Mouse (Mus musculus) CH12F3 (cell line): ENCODE measurements around the gene Ppp6r3.
"Not testable (repeated sequence)": the region's sequence is repeated elsewhere in the genome, so short reads cannot be mapped to it uniquely, and the experiment has no call there.

Experiments
- in situ Hi-C: fragments of 300-500 bp; cut with MboI; formaldehyde crosslinking; loops from 2 replicates; pipeline ENCODE4 v1.14.3; 2020; ENCODE audit warnings: low sequenced_read_pairs

Ppp6r3 gene

DNA sequence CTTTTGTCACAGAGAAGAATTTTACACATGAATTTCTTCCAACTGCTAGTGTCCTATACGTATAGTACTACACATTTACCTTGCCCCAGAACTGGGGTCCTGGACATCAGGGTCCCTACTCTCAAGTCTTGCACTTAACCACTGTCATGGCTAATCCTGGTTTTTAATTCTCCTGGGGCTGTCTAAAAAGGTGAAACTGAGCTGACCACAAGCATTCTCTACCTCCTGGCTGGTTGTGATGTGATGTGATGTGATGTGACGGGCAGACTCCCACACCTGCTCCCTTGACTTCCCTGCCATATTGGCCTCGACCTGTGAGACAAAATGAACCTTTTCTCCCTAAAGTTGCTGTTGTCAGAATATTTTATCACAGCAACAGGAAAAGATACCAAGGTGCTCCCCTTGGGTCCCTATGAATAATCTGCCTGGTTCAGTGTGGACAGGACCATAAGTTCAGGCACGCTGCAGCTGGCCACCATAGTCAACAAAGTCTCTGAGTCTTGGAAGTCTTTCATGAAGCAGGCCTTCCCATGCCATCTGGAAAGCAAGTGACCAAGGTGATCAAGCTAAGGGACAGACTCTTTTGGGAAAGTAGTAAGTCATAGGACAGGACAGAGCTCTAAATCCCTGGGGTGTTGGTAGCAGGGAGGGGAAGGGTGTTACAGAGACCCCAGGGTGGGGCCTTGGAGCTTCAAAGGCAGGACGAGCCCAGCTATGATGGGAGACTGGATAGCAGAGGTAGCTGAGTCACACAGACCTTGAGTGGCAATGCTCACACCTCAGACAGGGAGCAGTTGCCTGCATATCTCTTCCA, 1.1 kb upstream of the Ppp6r3 start:
- in situ Hi-C loops = no loop called here

DNA sequence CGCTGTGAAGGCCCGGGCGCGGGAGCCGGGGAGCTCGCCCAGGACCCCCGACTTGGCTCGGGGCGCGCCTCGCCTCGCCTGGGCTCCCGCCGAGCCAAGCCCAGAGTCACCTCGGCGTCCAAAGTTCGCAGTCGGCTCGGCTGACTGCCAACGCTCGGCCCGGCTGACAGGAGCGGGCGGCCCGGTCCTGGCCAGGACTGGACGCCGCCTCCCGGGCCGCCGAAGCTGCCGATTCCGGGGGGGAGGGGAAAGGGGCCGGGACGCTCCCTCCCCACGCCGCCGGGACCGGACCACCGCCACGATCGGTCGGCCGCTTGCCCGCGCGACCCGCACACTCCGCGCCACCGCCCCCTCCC, 295 bp downstream of the Ppp6r3 start:
- in situ Hi-C loops = no loop called here

DNA sequence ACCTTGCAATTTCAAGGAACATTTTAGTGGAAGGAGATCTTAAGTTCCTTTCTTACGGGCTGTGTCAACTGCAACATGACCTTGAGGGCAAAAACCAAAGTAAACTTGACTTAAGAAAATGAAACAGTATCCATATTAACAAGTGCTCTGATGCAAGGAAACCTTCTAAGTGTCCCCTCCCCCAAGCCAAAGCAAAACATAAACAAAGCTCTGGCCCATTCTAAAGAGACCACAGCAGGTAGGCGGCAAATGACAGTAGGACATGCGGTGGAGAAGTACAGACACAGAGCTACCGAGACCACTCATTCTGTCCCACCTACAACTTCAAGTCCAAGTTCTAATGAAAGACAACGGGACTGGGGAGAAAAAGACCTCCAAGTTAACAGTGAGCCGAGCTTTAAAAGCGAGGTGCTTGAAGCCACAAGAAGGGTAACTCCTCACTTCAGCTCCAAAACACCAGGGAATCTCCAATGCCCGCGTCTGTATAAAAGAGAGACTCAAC, 905 bp downstream of the Ppp6r3 start:
- in situ Hi-C loops = no loop called here

DNA sequence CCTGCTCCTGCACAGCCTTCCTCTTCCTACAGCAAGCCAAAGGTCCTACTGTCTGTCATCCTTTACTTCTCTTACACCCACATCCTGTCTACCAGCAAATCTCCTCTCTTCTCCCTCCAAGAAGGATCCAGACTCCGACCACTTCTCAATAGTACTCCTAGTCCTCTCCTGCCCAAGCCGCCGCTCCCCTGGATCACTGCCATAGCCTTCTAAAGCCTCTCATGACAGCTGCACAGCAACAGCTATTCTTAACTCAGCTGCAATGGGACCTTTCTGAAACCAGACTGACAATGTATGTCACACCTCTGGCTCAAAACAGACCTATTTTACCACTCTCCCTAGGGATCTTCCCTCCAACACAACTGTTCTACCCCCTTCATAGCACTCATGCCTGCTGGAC, 11.2 kb downstream of the Ppp6r3 start:
- in situ Hi-C loops = no loop called here

GRCm38 (mm10) chr19:3562752-3563151, 12.8 kb downstream of the Ppp6r3 start:
- in situ Hi-C loops = no loop called here

DNA sequence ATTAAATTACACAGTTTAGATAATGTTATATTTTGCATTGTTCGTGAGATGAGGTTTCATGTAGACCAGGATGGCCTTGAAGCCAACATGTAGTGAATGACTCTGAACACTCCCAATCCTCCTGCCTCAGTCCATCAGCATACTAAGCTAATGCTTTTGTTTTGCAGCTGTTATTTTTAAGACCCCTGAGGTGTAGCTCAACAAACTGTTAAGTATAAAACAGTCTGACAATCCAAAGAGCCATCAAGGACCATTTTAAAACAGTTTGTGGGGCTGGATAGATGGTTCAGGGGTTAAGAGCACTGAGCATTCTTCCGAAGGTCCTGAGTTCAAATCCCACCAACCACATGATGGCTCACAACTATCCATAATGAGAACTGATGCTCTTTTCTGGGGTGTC, 13.3 kb downstream of the Ppp6r3 start:
- in situ Hi-C loops = no loop called here

- in situ Hi-C loops = no loop called here
Observed at GRCm38 (mm10) chr19:3556169-3556827, 19.3 kb downstream of the Ppp6r3 start.

GRCm38 (mm10) chr19:3554785-3555184, 20.8 kb downstream of the Ppp6r3 start:
- in situ Hi-C loops = no loop called here

- in situ Hi-C loops = no loop called here
Observed at GRCm38 (mm10) chr19:3551573-3552159, 23.9 kb downstream of the Ppp6r3 start.

DNA sequence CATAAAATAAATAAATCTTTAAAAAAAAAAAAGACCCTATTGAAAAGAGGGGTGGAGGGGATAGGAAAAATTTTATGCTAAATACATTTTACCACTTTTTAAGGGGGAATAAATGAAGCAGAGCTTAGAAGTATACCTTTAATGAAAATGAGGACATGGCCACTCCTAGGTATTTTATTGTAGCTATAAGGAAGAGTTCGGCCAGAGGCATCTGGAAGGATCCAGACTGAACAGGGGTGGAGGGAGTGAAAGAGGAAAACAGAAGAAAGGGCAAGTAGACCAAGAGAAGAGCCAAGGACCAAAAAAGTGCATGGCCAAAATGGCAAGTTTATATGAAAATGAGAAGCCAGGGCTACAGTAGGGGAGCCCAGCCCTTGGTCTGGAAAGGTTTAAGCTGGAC, 25.4 kb downstream of the Ppp6r3 start:
- in situ Hi-C loops = no loop called here

GRCm38 (mm10) chr19:3549263-3549662, 26.3 kb downstream of the Ppp6r3 start:
- in situ Hi-C loops = no loop called here

DNA sequence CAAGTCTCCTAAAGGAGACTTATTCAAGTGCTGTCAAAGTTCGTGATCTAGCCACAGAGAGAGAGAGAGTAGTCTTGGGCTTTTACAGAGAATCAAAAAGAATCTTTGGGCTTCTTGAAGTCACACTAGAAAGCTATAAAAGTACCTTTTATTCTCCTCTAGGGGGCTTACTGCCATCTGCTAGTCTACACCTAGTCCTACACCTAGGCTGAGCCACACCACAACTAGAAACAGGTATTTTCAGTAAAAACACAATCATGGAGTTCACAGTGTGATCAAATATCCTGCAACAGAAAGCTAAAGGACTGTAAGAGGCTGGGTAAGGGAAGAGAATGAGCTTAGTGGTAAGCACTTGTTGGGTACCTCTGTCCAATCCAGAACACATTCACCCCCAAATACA, 27.2 kb downstream of the Ppp6r3 start:
- in situ Hi-C loops = no loop called here

- in situ Hi-C loops = no loop called here
Observed at GRCm38 (mm10) chr19:3544995-3545394, 30.6 kb downstream of the Ppp6r3 start.

DNA sequence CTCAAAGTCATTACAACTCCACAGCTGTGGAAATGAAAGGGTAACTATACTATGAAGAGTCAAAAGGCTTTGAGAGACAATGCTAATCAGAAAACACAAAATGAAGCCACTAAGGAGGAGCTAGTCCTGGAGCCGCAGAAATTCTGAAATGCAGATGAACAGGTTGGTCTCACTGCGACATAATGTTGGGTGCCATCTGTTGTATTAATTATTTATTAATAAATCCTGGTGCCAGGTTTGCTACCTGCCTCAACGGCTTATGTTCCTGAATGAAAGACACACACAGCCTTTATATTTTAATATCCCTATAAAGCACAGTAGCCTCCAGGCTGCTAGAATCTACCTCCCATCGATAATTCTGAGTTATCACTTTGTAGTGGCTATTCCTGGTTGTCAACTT, 33.0 kb downstream of the Ppp6r3 start:
- in situ Hi-C loops = no loop called here

DNA sequence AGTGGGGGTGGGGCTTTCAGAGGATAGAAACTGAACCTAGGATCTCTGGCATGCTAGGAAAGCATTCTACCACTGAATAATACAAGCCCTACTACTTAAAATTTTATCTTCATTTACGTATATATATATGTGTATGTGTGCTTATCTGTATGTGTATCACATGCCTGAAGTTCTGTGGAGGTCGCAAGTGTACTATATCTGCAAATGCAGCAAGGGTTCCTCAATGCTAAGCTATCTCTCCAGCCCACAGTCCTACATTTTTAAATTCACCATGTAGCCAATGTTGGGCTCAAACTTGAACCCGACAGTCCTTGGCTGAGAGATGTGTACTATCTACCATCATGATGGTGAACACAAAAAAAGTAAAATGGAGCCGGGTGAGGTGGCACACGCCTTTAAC, 34.6 kb downstream of the Ppp6r3 start:
- in situ Hi-C loops = no loop called here

DNA sequence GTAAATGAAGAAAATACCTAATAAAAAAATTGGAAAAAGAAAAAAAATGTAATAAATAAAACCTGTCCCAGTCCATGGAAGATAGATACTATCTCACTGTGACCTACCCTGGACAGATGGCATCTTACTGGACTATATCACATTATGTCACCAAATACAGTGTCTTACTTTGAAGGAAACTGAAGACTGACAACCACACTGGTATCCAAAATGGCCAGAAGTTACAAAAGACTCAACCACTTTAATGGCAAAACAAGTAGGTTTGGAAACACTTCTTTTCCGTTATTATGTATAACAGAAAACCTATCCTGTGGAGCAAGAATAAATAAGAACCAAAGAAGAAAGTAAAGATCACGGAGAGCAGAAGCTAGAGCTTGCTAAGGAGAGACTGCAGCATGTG, 35.3 kb downstream of the Ppp6r3 start:
- in situ Hi-C loops = no loop called here

DNA sequence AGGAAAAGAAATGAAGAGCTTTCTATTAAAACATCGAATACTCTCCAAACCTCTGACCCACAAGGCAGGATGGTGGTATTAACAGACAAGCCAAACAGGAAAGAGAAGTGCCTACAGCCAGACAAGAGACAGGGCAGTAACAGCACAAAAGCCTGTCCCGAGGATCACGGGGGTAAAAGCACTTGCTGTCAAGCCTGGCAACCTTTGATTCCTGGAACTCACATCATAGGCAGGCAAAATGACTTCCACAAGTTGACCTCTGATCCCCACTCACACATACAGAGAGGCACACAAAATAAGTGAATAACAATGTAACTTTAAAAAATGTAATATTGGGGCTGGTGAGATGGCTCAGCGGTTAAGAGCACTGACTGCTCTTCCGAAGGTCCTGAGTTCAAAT, 36.1 kb downstream of the Ppp6r3 start:
- in situ Hi-C loops = no loop called here

GRCm38 (mm10) chr19:3537658-3538057, 37.9 kb downstream of the Ppp6r3 start:
- in situ Hi-C loops = no loop called here

- in situ Hi-C loops = no loop called here
Observed at GRCm38 (mm10) chr19:3534945-3535344, 40.6 kb downstream of the Ppp6r3 start.

DNA sequence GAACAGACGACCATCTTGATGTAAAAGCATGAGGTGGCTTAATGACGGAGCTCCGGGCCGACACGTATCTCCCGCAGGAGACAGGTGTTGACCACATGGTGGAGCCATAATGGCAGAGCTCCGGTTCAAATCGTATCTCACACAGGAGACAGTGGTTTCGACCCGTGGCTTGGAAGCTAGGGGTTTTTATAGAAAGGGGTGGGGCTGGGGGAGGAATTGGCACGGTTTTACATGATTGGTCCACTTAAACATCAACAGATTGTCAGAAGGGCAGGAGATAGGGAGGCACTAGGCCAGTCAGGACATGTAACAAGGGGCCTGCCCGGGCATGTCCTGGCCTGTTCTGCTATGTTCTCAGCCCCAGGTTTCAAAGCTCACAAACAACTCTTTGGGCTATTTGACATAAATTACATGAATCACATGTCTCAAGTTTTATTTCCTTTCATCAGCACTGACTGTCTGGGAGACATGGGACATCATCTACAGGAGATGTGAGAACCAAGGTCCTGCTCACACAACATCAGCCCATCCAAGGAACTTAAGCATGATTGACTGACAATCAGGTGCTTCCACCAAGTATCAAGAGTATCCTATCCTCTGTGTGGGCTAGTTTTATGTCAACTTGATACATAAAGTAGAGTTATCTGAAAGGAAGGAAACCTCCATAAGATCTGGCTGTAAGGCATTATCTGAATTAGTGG, 42.1 kb downstream of the Ppp6r3 start:
- in situ Hi-C loops = not testable (repeated sequence)

GRCm38 (mm10) chr19:3532717-3533260, 42.8 kb downstream of the Ppp6r3 start:
- in situ Hi-C loops = no loop called here
